Mouse (Mus musculus) hindbrain, embryonic 15.5 days (tissue): ENCODE measurements around the gene Ston1. TPM values are rescaled to one million over a fixed set of nuclear protein-coding genes. Genes with fewer than 3 reads are reported as not detected.

Experiments
- ATAC-seq: fragments of 200-750 bp; cut with Nextera tagmentation; 2 replicates; pipeline ENCODE4 v1.8.0; 2017; ENCODE audit warnings: low read depth, moderate number of reproducible peaks, moderate TSS enrichment; ENCODE audit not compliant: low FRiP score
- H3K27ac ChIP-seq: fragments of 300-500 bp; sonication (generic); replicated peaks from 2 replicates; pipeline ENCODE4 v1.5.1; 2015; ENCODE audit warnings: mild to moderate bottlenecking, inconsistent platforms
- H3K27me3 ChIP-seq: fragments of 300-500 bp; sonication (generic); 2 replicates; pipeline ENCODE4 v1.6.1; 2015; ENCODE audit warnings: control low read depth, inconsistent platforms
- H3K36me3 ChIP-seq: fragments of 300-500 bp; sonication (generic); 2 replicates; pipeline ENCODE4 v1.6.1; 2015; ENCODE audit warnings: control low read depth, inconsistent platforms
- H3K4me1 ChIP-seq: fragments of 300-500 bp; sonication (generic); replicated peaks from 2 replicates; pipeline ENCODE4 v1.6.1; 2015; ENCODE audit warnings: control low read depth, inconsistent platforms
- H3K4me2 ChIP-seq: fragments of 300-500 bp; sonication (generic); 2 replicates; pipeline ENCODE4 v1.6.1; 2015; ENCODE audit warnings: moderate library complexity, mild to moderate bottlenecking, inconsistent platforms
- H3K4me3 ChIP-seq: fragments of 300-500 bp; sonication (generic); 2 replicates; pipeline ENCODE4 v1.5.1; 2015; ENCODE audit warnings: mild to moderate bottlenecking, inconsistent platforms
- H3K9ac ChIP-seq: fragments of 300-500 bp; sonication (generic); 2 replicates; pipeline ENCODE4 v1.6.1; 2015; ENCODE audit warnings: inconsistent platforms
- H3K9me3 ChIP-seq: fragments of 300-500 bp; sonication (generic); 2 replicates; pipeline ENCODE4 v1.6.1; 2016; ENCODE audit warnings: control low read depth, inconsistent platforms
- WGBS: fragments of 180-500 bp; shearing (Covaris S2); methylation state at CpG from one replicate; pipeline ENCODE4 v1.1.7; 2015; 5-methylcytosine and 5-hydroxymethylcytosine counted together
- polyA plus RNA-seq: library from polyadenylated mRNA; unstranded; fragments of >200 nt; fragmentation: Nextera tagmentation; extraction: Ambion mirVana; gene quantifications from 2 replicates; pipeline ENCODE4 v1.2.1, GENCODE M21; 2015

The Ston1 gene
- polyA plus RNA-seq, 1 experiment from 2014 or later: 1.7 TPM

DNA sequence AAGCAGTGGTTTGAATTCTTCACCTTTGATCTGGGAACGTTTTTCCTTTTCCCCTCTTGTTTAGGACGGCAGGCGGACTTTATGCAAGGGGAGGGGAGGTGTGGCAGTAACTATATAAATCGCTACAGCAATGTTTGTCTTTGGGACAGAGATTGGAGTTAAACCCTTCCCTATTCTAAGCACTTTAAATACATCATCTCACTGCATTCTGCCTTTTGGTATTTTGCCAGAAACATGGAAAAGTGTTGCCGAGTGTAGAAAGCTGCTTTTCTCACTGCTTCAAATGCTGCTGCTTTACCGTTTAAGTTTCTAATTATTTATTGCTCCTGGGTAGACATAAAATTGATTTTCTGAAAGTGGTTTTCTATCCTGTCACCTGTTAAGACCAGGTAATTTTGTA is 104.9 kb downstream of the Ston1 start:
- H3K36me3 ChIP-seq: no peaks in the 10 kb centered on the region
- no peaks in the 10 kb centered on the region for H3K9me3 ChIP-seq
- 30% methylated on average over 6 of the region's 6 CpGs for WGBS
- H3K4me1 ChIP-seq: peaks cover 4% of the 10 kb centered on the region; the same call in 1 of the 2 replicates
- no peaks in the 10 kb centered on the region for H3K27me3 ChIP-seq
- no peak overlapping the region for H3K9ac ChIP-seq
- no peak for ATAC-seq
- H3K4me3 ChIP-seq: no peak overlapping the region
- H3K4me2 ChIP-seq: no peak overlapping the region
- no peak overlapping the region for H3K27ac ChIP-seq

GRCm38 (mm10) chr17:88703112-88703511 is 105.6 kb downstream of the Ston1 start:
- Histone ChIP-seq H3K27me3 (no peaks in the 10 kb centered on the region), H3K9ac (no peak overlapping the region), H3K4me3 (no peak overlapping the region), H3K4me2 (no peak overlapping the region), H3K9me3 (no peaks in the 10 kb centered on the region), H3K27ac (no peak overlapping the region), H3K4me1 (peaks cover 4% of the 10 kb centered on the region; the same call in 1 of the 2 replicates), H3K36me3 (no peaks in the 10 kb centered on the region)
- ATAC-seq: no peak
- WGBS: 49% methylated on average over 4 of the region's 4 CpGs

- Histone ChIP-seq H3K36me3 (no peaks in the 10 kb centered on the region), H3K9ac (no peak overlapping the region), H3K4me2 (no peak overlapping the region), H3K4me1 (peaks cover 4% of the 10 kb centered on the region; the same call in 1 of the 2 replicates), H3K9me3 (no peaks in the 10 kb centered on the region), H3K4me3 (no peak overlapping the region), H3K27ac (no peak overlapping the region), H3K27me3 (no peaks in the 10 kb centered on the region)
- WGBS: 20% methylated on average over 8 of the region's 8 CpGs
- ATAC-seq: peak; percentile 48; the same call in 1 of the 2 replicates
These were observed 108.8 kb downstream of the Ston1 start for GRCm38 (mm10) chr17:88706231-88706649.

Other genes with a start within 250 kb of the Ston1 start
- gene Foxn2, start 157.0 kb upstream of the Ston1 start, polyA plus RNA-seq: 8.5 TPM in 2 replicates
- gene Ppp1r21, start 67.6 kb upstream of the Ston1 start, polyA plus RNA-seq: 38.8 and 41.1 TPM in 2 replicates
- gene Gtf2a1l, start 71.0 kb downstream of the Ston1 start, polyA plus RNA-seq: 0.49 TPM in 1 of 2 replicates, not detected in the other
- gene Lhcgr, start 194.3 kb downstream of the Ston1 start, polyA plus RNA-seq: 2.5 and 2.8 TPM in 2 replicates